8 mouse cellular contexts compared by ENCODE assay signal in genomic region chr7:81167124-81167523, GRCm38 (mm10). TPM values are rescaled to one million over a fixed set of nuclear protein-coding genes. Genes with fewer than 3 reads are reported as not detected.
DNase-seq lines count a peak whose midpoint lies in the region; ATAC-seq and TF ChIP-seq lines count a peak whose summit lies in the region.

No protein-coding gene starts in this region.

- H3K27ac ChIP-seq in heart, adult 2 months = no peak overlapping the region
- H3K27ac ChIP-seq in heart, embryonic 11.5 days (ENCODE audit: low read depth, low read length) = no peak overlapping the region
- no peak overlapping the region for H3K27ac ChIP-seq in forebrain, embryonic 11.5 days (ENCODE audit: low read depth, low read length)
- H3K27ac ChIP-seq in midbrain, embryonic 15.5 days = no peak overlapping the region

- peak in 1 of 2 experiments; percentile 29 for DNase-seq in heart, adult 2 months
- DNase-seq in 416B (ENCODE audit: low read depth) (peak; percentile 78), NIH3T3 (ENCODE audit: low read depth) (peak; percentile 85)
- DNase-seq in forebrain, embryonic 11.5 days (ENCODE audit: low spot score) = peak; percentile 49
- DNase-seq in kidney, postnatal 14 days = peak; percentile 64
- DNase-seq in spleen, postnatal 10 days (ENCODE audit: low spot score in 2 of 2) = no peak

- WGBS in heart, adult 2 months = 23% methylated on average over 3 of the region's 3 CpGs
- 44% methylated on average over 3 of the region's 3 CpGs for WGBS in heart, embryonic 11.5 days (ENCODE audit: insufficient replicate concordance)
- 40% methylated on average over 3 of the region's 3 CpGs for WGBS in forebrain, embryonic 11.5 days
- 37% methylated on average over 3 of the region's 3 CpGs for WGBS in midbrain, embryonic 15.5 days

- H3K36me3 ChIP-seq in heart, adult 2 months (ENCODE audit: control insufficient read depth, insufficient read depth, low read length) = no peaks in the 10 kb centered on the region
- H3K36me3 ChIP-seq in heart, embryonic 11.5 days (ENCODE audit: control insufficient read depth, insufficient read depth, low read length) = no peaks in the 10 kb centered on the region
- H3K36me3 ChIP-seq in forebrain, embryonic 11.5 days (ENCODE audit: control insufficient read depth, insufficient read depth, low read length) = no peaks in the 10 kb centered on the region
- H3K36me3 ChIP-seq in midbrain, embryonic 15.5 days (replicated peaks) = no peaks in the 10 kb centered on the region

- H3K4me1 ChIP-seq in heart, adult 2 months (ENCODE audit: control insufficient read depth, insufficient read depth, low read length) = no peaks in the 10 kb centered on the region
- H3K4me1 ChIP-seq in heart, embryonic 11.5 days (ENCODE audit: control insufficient read depth, insufficient read depth, low read length) = no peaks in the 10 kb centered on the region
- no peaks in the 10 kb centered on the region for H3K4me1 ChIP-seq in forebrain, embryonic 11.5 days (replicated peaks; ENCODE audit: control insufficient read depth, insufficient read depth, low read length)
- no peaks in the 10 kb centered on the region for H3K4me1 ChIP-seq in midbrain, embryonic 15.5 days

- H3K4me3 ChIP-seq in heart, adult 2 months = no peak overlapping the region
- no peak overlapping the region for H3K4me3 ChIP-seq in heart, embryonic 11.5 days (ENCODE audit: low read depth, low read length)
- H3K4me3 ChIP-seq in forebrain, embryonic 11.5 days (ENCODE audit: low read depth, low read length) = no peak overlapping the region
- H3K4me3 ChIP-seq in midbrain, embryonic 15.5 days = no peak overlapping the region

- H3K9ac ChIP-seq in heart, adult 2 months (ENCODE audit: low read depth, low read length) = no peak overlapping the region
- no peak overlapping the region for H3K9ac ChIP-seq in heart, embryonic 11.5 days (ENCODE audit: low read depth, low read length)
- no peak overlapping the region for H3K9ac ChIP-seq in forebrain, embryonic 11.5 days (ENCODE audit: low read length)
- no peak overlapping the region for H3K9ac ChIP-seq in midbrain, embryonic 15.5 days

- no peaks in the 10 kb centered on the region for H3K27me3 ChIP-seq in heart, adult 2 months (ENCODE audit: control insufficient read depth, insufficient read depth, low read length)
- no peaks in the 10 kb centered on the region for H3K27me3 ChIP-seq in heart, embryonic 11.5 days (ENCODE audit: control insufficient read depth, insufficient read depth, low read length)
- no peaks in the 10 kb centered on the region for H3K27me3 ChIP-seq in forebrain, embryonic 11.5 days (ENCODE audit: control insufficient read depth, insufficient read depth, low read length)
- no peaks in the 10 kb centered on the region for H3K27me3 ChIP-seq in midbrain, embryonic 15.5 days (replicated peaks)

- no peak overlapping the region for H3K4me2 ChIP-seq in heart, embryonic 11.5 days
- no peak overlapping the region for H3K4me2 ChIP-seq in forebrain, embryonic 11.5 days (ENCODE audit: low read depth, low read length, severe bottlenecking)
- no peak overlapping the region for H3K4me2 ChIP-seq in midbrain, embryonic 15.5 days

- no peak for TF ChIP-seq POLR2A in heart, adult 2 months (IDR thresholded peaks at IDR 0.05; ENCODE audit: insufficient read depth, low read depth, low read length)

- no peaks in the 10 kb centered on the region for H3K9me3 ChIP-seq in heart, embryonic 11.5 days (replicated peaks; ENCODE audit: control insufficient read depth, low read length)
- H3K9me3 ChIP-seq in forebrain, embryonic 11.5 days (ENCODE audit: control insufficient read depth, low read length) = no peaks in the 10 kb centered on the region
- no peaks in the 10 kb centered on the region for H3K9me3 ChIP-seq in midbrain, embryonic 15.5 days

- no peaks in the 10 kb centered on the region for H3K79me2 ChIP-seq in heart, adult 2 months (replicated peaks; ENCODE audit: control insufficient read depth, insufficient read depth, low read length)

- no peak for TF ChIP-seq EP300 in heart, adult 2 months (IDR thresholded peaks at IDR 0.05; ENCODE audit: insufficient read depth, low read depth, low read length)

- ATAC-seq in heart, embryonic 11.5 days (replicated peaks; ENCODE audit: insufficient number of reproducible peaks, low FRiP score, low TSS enrichment) = no peak
- ATAC-seq in forebrain, embryonic 11.5 days (replicated peaks; ENCODE audit: low FRiP score) = 0 out of 2 replicates have a peak, but pooled peaks have one; percentile 33
- peak; percentile 60; the same call in 1 of the 2 replicates for ATAC-seq in midbrain, embryonic 15.5 days (replicated peaks)

- intact Hi-C loops in heart, adult 2 months (cut with DNase I) = loop anchor here (1.0 to 10.0 kb wide), 4 partner anchors 42 to 408 kb away; partner anchors contain the start of gene Whamm

- TF ChIP-seq CTCF in heart, adult 2 months (IDR thresholded peaks at IDR 0.05) = peak; percentile 91

RNA-seq across cellular contexts. Expression of gene Pde8a, which starts 46.3 kb away (rescaled TPM):
- 10 to 100 TPM; 12.2 to 13.0 TPM for total RNA-seq in heart, adult 2 months (2021)
- polyA plus RNA-seq in heart, adult 2 months (2012; rRNA removed) = 7.8 and 13.6 TPM in 2 replicates
- 2.7 and 3.5 TPM in 2 replicates for polyA plus RNA-seq in heart, embryonic 11.5 days (2014; fragmentation: Nextera tagmentation; extraction: Ambion mirVana)
- 2.4 and 3.7 TPM in 2 replicates for polyA plus RNA-seq in forebrain, embryonic 11.5 days (2014; fragmentation: Nextera tagmentation; extraction: Ambion mirVana)
- polyA plus RNA-seq in midbrain, embryonic 15.5 days (2015; fragmentation: Nextera tagmentation; extraction: Ambion mirVana) = 2.2 and 2.3 TPM in 2 replicates

RNA-seq across cellular contexts. Expression of gene Slc28a1, which starts 52.5 kb away (rescaled TPM):
- under 1 TPM; 0.18 to 0.20 TPM for total RNA-seq in heart, adult 2 months (2021)
- 0.08 and 0.20 TPM in 2 replicates for polyA plus RNA-seq in heart, adult 2 months (2012; rRNA removed)
- polyA plus RNA-seq in heart, embryonic 11.5 days (2014; fragmentation: Nextera tagmentation; extraction: Ambion mirVana) = 0.07 and 0.14 TPM in 2 replicates
- not detected in 2 replicates for polyA plus RNA-seq in forebrain, embryonic 11.5 days (2014; fragmentation: Nextera tagmentation; extraction: Ambion mirVana)
- not detected in 2 replicates for polyA plus RNA-seq in midbrain, embryonic 15.5 days (2015; fragmentation: Nextera tagmentation; extraction: Ambion mirVana)

Comparison
In these comparisons a context has a peak if more than half of its experiments do, and no peak if none do; other contexts are left out.
1. DNase-seq: peak in 416B (single experiment), NIH3T3 (single experiment), forebrain, embryonic 11.5 days (single experiment) and kidney, postnatal 14 days (single experiment); none in spleen, postnatal 10 days (0 of 2).